Mouse (Mus musculus) macrophage (primary cell): ENCODE measurements around the gene Apol8. TPM values are rescaled to one million over a fixed set of nuclear protein-coding genes. Genes with fewer than 3 reads are reported as not detected.
"Not testable (repeated sequence)": the region's sequence is repeated elsewhere in the genome, so short reads cannot be mapped to it uniquely, and the experiment has no call there.

Experiments
- H3K27ac ChIP-seq: fragments of 350-480 bp; formaldehyde crosslinking; 2 replicates; pipeline ENCODE4 v1.9.0; 2021
- H3K36me3 ChIP-seq: fragments of 350-480 bp; formaldehyde crosslinking; 2 replicates; pipeline ENCODE4 v1.9.0; 2021; ENCODE audit errors: inconsistent target
- H3K4me3 ChIP-seq: fragments of 350-480 bp; formaldehyde crosslinking; 2 replicates; pipeline ENCODE4 v1.9.0; 2021; ENCODE audit errors: inconsistent target
- H3K79me2 ChIP-seq: fragments of 350-480 bp; formaldehyde crosslinking; 2 replicates; pipeline ENCODE4 v1.9.0; 2021; ENCODE audit errors: inconsistent target
- WGBS: methylation state at CpG from one replicate; pipeline ENCODE4 v1.1.7; 2026; ENCODE audit warnings: inconsistent platforms; ENCODE audit not compliant: missing documents; 5-methylcytosine and 5-hydroxymethylcytosine counted together
- polyA plus RNA-seq: library from polyadenylated mRNA; stranded (reverse); fragments of 250-400 nt; gene quantifications from 3 replicates; pipeline ENCODE4 v1.2.4, GENCODE M21; 2018; ENCODE audit warnings: inconsistent platforms

The Apol8 gene
- polyA plus RNA-seq, 1 experiment from 2014 or later: not detected

DNA sequence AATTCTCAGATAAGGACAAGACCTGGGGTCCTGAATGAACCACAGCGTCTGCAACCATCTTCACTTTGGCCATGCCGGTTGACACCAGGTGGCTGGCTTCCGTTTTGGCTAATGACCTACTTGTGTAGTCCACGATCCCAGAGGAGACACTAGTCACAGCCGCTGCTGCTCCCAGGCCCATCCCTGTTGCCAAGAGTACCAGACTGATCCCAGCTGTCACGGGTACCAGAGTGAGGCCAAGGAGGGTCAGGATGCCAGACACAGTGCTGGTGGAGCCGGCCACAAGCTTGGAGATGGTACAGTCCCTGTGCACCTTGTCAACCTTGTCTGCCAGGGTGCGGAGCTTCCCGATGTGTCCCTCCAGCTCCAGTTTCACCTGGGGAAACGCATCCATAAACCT lies 7.1 kb downstream of the Apol8 start:
- H3K79me2 ChIP-seq: no peaks in the 10 kb centered on the region
- no peak overlapping the region for H3K27ac ChIP-seq
- 91% methylated on average over 9 of the region's 10 CpGs for WGBS
- no peaks in the 10 kb centered on the region for H3K36me3 ChIP-seq
- H3K4me3 ChIP-seq: no peak overlapping the region

DNA sequence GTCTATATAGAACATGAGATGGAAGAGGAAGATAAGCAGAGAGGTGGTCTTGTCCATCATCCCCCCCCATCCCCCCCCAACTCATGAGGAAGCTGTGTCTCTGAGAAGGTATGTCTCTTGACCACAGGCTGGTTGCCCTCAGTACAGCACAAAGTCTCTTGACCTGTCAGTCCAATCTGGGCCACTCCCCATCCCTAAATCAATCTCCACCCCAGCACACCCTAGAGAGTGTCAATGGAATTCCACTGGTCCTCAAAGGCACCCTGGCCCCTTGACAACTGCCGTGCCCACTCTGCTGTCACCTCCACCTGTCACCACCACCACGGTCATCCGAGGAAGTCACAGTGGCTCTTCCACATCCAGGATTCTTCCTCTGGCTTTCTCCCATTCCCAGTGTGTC lies 8.4 kb downstream of the Apol8 start:
- 92% methylated on average over 3 of the region's 3 CpGs for WGBS
- no peak overlapping the region for H3K27ac ChIP-seq
- no peaks in the 10 kb centered on the region for H3K79me2 ChIP-seq
- H3K36me3 ChIP-seq: no peaks in the 10 kb centered on the region
- H3K4me3 ChIP-seq: no peak overlapping the region

DNA sequence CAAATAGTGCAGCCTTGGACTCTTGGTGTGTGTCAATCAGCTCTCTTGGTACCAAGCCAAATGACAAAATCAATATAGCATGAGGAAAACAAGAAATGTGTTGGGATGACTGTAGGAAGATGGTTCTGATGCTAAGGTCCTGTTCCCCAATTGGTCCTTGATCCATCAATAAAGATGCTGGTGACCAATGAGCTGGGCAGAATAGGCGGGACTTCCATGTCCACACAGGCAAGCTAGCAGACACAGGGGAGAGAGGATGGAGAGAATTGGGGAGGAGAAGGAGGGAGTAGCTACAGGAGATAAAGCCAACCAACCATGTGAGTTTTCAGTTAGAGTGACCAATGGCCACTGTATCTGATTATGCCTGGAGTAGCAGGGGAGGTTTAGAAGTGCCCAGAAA lies 10.5 kb downstream of the Apol8 start:
- Histone ChIP-seq H3K36me3 (no peaks in the 10 kb centered on the region), H3K27ac (no peak overlapping the region), H3K4me3 (no peak overlapping the region), H3K79me2 (no peaks in the 10 kb centered on the region)
- WGBS: 78% methylated on average over 1 of the region's 1 CpGs

DNA sequence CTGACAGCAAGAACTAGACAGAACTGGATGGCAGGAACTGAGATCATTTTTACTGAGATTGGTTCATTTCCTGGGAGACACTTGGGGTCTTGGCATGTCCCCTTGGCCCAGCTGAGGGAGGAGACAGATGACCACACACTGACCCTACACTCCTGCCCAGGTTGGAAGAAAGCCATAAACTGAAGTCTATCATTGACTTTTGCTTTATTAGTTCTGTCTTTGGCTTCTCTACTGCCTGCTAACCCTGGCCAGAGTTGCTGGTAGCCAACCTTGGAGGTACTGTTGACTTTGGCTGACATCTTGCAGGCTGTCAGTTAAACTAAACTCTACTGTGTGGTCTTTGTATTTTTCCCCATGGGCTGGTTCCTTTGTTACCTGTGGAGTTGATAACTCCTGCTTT lies 11.7 kb downstream of the Apol8 start:
- no peak overlapping the region for H3K4me3 ChIP-seq
- no peaks in the 10 kb centered on the region for H3K79me2 ChIP-seq
- no peaks in the 10 kb centered on the region for H3K36me3 ChIP-seq
- no peak overlapping the region for H3K27ac ChIP-seq

DNA sequence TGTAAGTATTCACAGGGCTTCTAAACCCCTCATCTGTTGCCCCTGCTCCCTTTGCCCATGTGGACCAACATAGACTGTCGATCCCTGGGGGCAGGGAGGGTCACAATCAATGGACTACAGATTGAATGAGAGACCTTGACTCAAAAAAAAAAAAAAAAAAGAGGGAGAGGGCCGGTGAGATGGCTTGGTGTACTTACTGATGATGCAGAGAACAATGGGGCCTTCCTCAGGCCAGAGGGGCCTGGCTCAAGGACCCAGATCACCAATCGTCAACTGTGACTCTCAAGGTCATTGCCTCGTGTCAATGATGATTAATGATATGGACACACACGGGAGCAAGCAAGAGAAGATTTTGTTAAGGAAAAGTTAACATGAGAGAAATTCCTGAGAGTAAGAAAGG lies 12.2 kb downstream of the Apol8 start:
- Histone ChIP-seq H3K27ac (no peak overlapping the region), H3K79me2 (no peaks in the 10 kb centered on the region), H3K4me3 (no peak overlapping the region), H3K36me3 (no peaks in the 10 kb centered on the region)
- WGBS: 70% methylated on average over 4 of the region's 5 CpGs

DNA sequence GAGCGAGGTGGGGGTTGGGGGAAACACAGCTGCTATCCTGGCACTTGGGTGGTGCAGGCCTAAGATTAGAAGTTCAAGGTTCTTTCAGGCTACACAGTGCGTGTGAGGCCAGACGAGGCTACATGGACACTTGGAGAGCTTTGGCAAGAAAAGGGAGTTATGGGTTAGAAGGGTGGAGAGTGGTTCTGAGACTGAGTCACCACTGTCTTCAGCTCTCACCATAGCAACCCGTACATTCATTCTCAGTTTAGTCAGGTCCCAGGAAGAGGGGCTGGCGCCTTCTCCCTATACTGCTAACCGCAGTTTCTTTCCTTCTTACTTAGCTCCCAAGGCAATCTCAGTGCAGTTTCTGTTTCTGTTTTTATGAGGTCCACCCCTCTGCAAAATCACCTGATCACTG lies 15.2 kb downstream of the Apol8 start:
- not testable (repeated sequence) for H3K4me3 ChIP-seq, H3K79me2 ChIP-seq, H3K27ac ChIP-seq, H3K36me3 ChIP-seq
- 89% methylated on average over 6 of the region's 6 CpGs for WGBS

DNA sequence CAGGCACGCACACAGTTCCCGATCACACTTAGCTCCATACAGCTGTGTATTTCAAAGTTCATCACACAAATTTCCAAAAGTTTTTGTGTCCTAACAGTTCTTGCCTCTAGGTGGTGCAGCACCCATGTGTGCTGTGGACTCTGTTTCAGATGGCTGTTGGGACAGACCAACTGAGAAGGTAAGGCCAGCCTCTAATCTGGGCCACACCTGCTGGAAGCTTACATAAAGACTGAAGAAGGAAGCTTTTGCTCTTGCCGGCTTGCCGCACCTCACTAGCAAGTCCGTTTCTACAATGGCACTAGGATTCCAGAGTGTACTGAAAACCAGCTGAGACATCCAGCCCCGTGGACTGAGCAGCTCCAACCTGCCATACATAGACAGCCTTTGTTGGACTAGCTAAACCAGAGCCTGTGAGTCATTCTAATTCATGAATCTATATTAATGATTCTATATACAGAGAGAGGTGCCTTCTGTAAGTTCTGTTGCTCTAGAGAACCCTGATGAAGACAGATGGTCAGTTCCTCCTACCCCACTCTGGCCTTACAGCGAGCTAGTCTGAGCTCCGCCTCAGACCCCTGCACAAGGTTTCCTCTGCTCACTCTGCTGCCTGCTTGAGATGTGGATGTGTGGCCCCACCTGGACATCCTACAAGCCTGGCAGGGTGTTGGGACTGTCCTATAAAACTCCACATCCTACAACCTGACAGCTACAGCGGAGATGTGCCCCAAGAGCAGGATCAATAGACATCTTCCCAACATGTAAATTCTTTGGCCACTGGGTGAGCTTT lies 16.1 kb downstream of the Apol8 start:
- WGBS: 71% methylated on average over 9 of the region's 9 CpGs
- Histone ChIP-seq H3K36me3 (no peaks in the 10 kb centered on the region), H3K4me3 (no peak overlapping the region), H3K27ac (no peak overlapping the region), H3K79me2 (no peaks in the 10 kb centered on the region)

DNA sequence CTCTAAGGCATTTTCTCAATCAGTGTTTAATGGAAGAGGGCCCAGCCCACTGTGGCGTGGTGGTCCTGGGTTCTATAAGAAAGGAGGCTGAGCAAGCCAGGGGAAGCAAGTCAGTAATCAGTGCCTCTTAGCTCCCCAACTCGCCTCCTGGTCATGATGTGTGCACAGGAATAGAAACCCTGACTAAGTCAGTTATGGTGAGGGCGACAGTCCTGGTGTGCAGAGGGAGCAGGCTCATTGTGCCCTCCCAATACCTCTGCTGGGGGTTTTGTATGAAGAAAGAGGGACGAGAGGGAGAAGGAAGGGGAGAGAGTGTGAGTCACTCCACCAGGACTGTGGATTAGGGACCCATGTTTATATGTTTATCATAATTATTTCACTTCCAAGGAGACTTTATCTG lies 22.9 kb downstream of the Apol8 start:
- H3K36me3 ChIP-seq, H3K27ac ChIP-seq, H3K79me2 ChIP-seq, H3K4me3 ChIP-seq: not testable (repeated sequence)
- 86% methylated on average over 3 of the region's 4 CpGs for WGBS

DNA sequence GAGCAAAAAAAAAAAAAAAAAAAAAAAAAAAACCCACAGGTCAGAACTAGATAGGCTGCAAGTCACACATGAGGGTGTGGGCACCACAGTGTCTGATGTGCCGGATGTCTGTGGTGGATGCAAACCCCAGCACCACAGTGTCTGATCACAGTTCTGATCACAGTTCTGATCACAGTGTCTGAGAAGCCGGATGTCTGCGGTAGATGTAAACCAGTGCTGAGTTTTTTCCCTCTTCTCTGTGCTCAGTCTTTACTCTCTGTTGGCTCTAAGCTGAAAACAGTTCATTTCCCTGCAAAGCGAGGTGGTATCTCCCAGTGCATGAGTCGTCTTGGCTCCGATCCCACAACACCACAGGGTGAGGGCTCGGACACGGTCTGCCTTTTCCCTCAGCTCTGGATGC lies 23.4 kb downstream of the Apol8 start:
- H3K36me3 ChIP-seq, H3K27ac ChIP-seq, H3K4me3 ChIP-seq, H3K79me2 ChIP-seq: not testable (repeated sequence)
- 73% methylated on average over 3 of the region's 8 CpGs for WGBS

DNA sequence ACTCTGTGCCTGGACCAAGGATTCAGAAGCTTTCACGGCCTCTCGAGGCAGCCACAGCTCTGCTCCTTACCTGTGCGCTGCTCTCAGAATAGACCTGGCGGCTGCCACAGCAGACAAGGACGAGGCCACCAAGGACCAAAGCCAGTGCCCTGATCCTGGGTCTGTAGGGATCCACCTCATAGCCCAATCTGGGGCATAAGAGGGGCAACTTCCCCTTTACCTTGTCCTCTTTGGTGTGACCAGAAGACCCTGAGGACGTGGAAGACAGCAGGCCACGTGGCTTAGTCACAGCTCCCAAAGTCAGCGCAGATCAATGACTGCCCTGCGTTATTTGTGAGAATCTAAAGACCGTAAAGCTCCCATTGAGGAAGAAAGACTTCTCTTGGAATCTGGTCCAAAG lies 24.0 kb downstream of the Apol8 start:
- H3K79me2 ChIP-seq, H3K4me3 ChIP-seq, H3K27ac ChIP-seq, H3K36me3 ChIP-seq: not testable (repeated sequence)
- WGBS: 72% methylated on average over 9 of the region's 10 CpGs

DNA sequence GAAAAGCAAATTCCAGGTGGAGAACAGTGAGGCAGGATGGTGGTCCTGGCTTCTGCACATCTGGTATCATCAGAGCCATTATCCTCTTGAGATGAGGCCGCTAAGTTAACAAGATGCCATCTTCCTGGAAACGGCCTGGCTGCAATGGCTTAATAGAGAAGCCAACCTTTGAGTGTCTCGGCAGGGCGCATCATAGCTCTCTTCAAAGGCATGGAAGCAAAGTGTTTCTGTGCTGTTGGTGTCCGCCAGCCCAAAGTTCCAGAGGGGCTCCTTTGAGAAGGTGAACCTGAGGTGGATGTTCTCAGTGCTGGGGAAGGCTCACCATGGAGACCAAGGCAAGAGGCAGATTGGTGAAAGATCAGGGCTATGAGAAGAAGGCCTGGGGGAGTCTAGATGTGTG lies 25.2 kb downstream of the Apol8 start:
- no peak overlapping the region for H3K27ac ChIP-seq
- no peak overlapping the region for H3K4me3 ChIP-seq
- 93% methylated on average over 5 of the region's 5 CpGs for WGBS
- H3K36me3 ChIP-seq: no peaks in the 10 kb centered on the region
- H3K79me2 ChIP-seq: no peaks in the 10 kb centered on the region

DNA sequence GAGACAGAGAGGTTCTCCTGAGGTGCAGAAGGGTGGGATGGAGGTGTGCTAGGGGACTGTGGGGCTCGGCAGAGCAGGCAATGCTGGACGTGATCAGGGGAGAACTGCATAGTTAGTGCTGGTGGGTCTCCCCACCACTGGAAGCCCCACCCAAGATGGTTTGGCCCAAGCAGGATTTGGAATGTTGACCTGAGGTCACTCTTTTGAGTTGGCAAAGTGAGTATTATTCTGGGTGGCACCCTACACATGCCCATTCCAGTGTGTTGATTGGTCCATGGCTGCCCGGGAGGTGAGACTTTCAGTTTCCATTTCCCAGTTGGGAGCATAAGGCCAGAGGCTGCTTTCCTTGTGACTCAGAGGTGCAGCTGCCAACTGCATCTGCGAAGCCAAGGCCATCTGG lies 28.1 kb downstream of the Apol8 start, which contains the start of gene Apol9b:
Gene Apol9b, plus strand, starts transcription at position 301 of the 400 bp plus-strand sequence.
- no CpG with 5 or more reads among the region's 4 CpGs for WGBS

DNA sequence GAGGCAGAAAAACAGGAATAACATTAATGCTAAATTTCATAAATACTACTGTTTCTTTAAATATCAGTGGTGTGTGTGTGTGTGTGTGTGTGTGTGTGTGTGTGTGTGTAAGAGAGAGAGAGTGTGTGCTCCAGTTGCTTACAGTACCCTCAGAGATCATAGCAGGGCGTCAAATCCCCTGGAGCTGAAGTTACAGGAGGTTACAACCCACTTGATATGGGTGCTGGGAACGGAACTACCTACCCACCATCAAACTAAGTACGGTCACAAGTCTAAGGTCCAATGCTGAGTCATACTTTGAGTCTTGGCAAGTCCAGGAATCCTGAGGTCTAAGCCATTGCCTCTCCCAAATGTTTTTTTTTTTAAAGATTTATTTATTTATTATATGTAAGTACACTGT lies 29.1 kb downstream of the Apol8 start:
- WGBS: 87% methylated on average over 3 of the region's 3 CpGs
- not testable (repeated sequence) for H3K27ac ChIP-seq, H3K79me2 ChIP-seq, H3K4me3 ChIP-seq, H3K36me3 ChIP-seq

More for the DNA sequence above, 28.1 kb downstream of the Apol8 start, which contains the start of gene Apol9b:
- H3K79me2 ChIP-seq, H3K27ac ChIP-seq, H3K4me3 ChIP-seq, H3K36me3 ChIP-seq: not testable (repeated sequence)

DNA sequence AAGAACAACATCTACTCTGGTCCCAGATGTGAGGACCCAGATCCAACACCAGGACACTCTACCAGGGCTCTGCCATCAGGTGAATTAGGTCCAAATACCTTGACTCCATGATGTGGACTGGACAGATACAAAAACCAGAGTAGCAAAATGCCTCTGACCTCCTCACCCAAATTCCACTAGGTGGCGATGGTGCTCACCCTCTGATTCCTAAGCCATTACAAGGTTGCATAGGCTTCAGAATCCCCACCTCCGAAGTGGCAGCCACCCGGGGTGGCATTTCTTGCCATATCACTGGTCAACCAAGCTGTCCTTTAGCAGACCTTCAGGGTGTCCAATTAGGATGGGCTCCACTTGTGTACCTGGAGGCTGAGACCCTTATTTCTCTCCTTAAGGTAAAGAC lies 29.7 kb downstream of the Apol8 start:
- H3K27ac ChIP-seq, H3K79me2 ChIP-seq, H3K36me3 ChIP-seq, H3K4me3 ChIP-seq: not testable (repeated sequence)
- 0% methylated on average over 1 of the region's 3 CpGs for WGBS

DNA sequence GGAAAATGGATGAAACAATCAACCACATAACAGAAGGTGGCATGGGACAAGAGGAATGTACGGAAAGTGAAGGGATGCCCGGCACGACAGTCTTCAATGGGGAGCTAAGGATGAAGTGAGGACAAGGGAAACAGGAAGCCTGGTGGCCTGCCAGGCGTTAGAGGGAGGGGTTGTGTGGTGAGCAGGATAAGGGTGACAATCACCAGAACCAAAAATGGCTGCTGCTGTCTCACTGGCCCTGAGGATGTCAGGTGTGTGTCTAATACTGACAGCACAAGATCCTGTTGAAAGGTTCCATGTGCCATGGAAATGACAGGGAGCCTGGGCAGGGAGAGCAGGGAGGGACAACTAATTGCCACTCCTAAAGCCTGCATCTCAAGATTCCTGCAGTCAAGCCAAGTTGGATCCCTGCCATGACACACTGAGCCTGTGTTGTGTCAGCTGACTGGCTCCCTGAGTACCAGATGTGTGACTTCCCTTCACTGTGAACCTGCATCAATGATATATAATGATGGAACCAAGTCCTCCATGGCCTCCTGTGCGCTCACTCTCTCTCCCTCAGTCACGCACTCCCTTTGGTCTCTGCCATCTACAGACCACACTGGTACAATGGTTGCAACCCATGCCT lies 31.3 kb downstream of the Apol8 start:
- not testable (repeated sequence) for H3K4me3 ChIP-seq, H3K79me2 ChIP-seq, H3K36me3 ChIP-seq, H3K27ac ChIP-seq
- 100% methylated on average over 2 of the region's 6 CpGs for WGBS
